Mouse (Mus musculus): ENCODE data around the gene Dffa. TPM values are rescaled to one million over a fixed set of nuclear protein-coding genes. Genes with fewer than 3 reads are reported as not detected.
A peak's percentile ranks its signal among the peaks of the same experiment; 100 is the strongest.
"Not testable (repeated sequence)": the region's sequence is repeated elsewhere in the genome, so short reads cannot be mapped to it uniquely, and the experiment has no call there.

The Dffa gene
- polyA plus RNA-seq, 1 experiment from 2014 or later: 24.7 TPM

DNA sequence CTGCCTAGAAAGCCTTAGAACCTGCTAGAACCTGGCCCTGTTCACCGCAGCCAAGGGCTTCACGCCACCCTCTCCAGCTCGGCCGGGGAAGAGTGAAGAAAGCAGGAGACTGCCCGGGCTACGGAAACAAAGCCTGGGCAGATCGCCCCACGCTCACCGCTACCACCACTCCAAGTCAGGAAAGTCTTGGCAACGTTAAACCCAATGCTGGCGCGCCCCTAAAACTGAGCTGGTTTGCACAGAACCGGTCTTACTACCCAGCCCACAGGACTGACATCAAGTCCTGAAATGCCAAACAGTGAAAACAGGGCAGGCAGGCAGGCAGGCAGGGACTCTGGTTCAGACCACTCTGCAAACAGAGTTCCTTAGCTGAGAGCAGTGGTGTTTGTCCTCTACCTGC lies 28.9 kb upstream of the Dffa start:
- Histone ChIP-seq H3K4me2 (no peak overlapping the region), H3K27me3 (replicated peaks) (no peaks in the 10 kb centered on the region), H3K9ac (no peak overlapping the region), H3K36me3 (replicated peaks) (0 out of 2 replicates have a peak, but pooled peaks cover 5% of the 10 kb centered on the region), H3K27ac (no peak overlapping the region), H3K9me3 (no peaks in the 10 kb centered on the region), H3K4me1 (peaks cover 6% of the 10 kb centered on the region; the same call in 1 of the 2 replicates), H3K4me3 (no peak overlapping the region)
- no peak for ATAC-seq (replicated peaks)
- WGBS: 96% methylated on average over 13 of the region's 13 CpGs

GRCm38 (mm10) chr4:149075871-149076575 lies 27.9 kb upstream of the Dffa start:
- Histone ChIP-seq H3K4me1 (peaks cover 6% of the 10 kb centered on the region; the same call in 1 of the 2 replicates), H3K27me3 (replicated peaks) (no peaks in the 10 kb centered on the region), H3K4me3 (no peak overlapping the region), H3K27ac (no peak overlapping the region), H3K9me3 (no peaks in the 10 kb centered on the region), H3K36me3 (replicated peaks) (0 out of 2 replicates have a peak, but pooled peaks cover 5% of the 10 kb centered on the region), H3K4me2 (no peak overlapping the region), H3K9ac (0 out of 2 replicates have a peak overlapping the region, but pooled peaks have one; percentile 18)
- peak; percentile 82 for ATAC-seq (replicated peaks)
- WGBS: 28% methylated on average over 10 of the region's 10 CpGs

DNA sequence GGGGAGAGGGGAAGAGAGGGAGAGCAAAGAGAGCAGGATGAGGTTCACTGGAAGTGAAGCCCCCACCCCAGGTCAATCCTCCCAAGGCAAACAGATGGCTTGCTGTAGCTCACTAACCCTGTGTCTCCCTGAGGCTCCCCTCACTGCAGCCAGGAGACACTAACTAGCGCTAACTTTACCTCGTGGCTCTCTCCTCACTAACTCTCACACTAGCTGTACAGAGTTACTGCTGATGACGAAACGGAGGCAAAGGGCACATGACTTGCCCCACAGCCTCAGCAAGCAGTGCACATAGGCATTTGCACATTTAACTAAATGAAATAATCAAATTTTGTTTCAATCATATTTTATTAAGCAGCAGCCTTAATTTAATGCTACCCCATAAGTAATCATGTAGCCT lies 25.7 kb upstream of the Dffa start:
- Histone ChIP-seq H3K36me3 (replicated peaks) (no peaks in the 10 kb centered on the region), H3K4me3 (no peak overlapping the region), H3K4me2 (no peak overlapping the region), H3K9ac (no peak overlapping the region), H3K4me1 (peaks cover 12% of the 10 kb centered on the region; the same call in 1 of the 2 replicates), H3K9me3 (no peaks in the 10 kb centered on the region), H3K27ac (no peak overlapping the region), H3K27me3 (replicated peaks) (no peaks in the 10 kb centered on the region)
- WGBS: 59% methylated on average over 4 of the region's 4 CpGs
- ATAC-seq (replicated peaks): no peak

DNA sequence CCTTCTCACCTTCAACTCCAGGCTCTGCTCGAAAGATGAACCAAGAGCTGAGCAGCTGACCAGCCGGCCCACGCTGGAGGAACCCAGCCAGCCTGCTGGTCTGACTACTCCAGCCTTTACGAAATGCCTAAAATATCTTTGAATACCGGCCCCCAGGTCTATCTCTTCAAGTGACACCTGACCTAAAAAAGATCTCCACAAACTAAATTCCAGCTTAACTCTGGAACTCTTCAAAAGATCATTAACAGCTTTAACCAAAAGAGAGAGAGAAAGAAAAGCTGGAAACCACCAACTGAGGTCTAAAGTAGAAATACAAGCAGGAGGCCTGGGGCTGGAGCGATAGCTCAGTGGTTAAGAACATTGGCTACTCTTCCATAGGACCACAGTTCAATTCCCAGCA lies 24.3 kb upstream of the Dffa start:
- H3K4me1 ChIP-seq: peaks cover 12% of the 10 kb centered on the region; the same call in 1 of the 2 replicates
- no peak overlapping the region for H3K4me2 ChIP-seq
- WGBS: 89% methylated on average over 6 of the region's 6 CpGs
- no peaks in the 10 kb centered on the region for H3K27me3 ChIP-seq (replicated peaks)
- H3K9me3 ChIP-seq: no peaks in the 10 kb centered on the region
- H3K36me3 ChIP-seq (replicated peaks): no peaks in the 10 kb centered on the region
- no peak overlapping the region for H3K9ac ChIP-seq
- no peak overlapping the region for H3K27ac ChIP-seq
- H3K4me3 ChIP-seq: no peak overlapping the region
- no peak for ATAC-seq (replicated peaks)

GRCm38 (mm10) chr4:149080111-149080510 lies 23.8 kb upstream of the Dffa start:
- Histone ChIP-seq H3K4me2 (no peak overlapping the region), H3K9me3 (no peaks in the 10 kb centered on the region), H3K27me3 (replicated peaks) (no peaks in the 10 kb centered on the region), H3K9ac (no peak overlapping the region), H3K4me3 (no peak overlapping the region), H3K36me3 (replicated peaks) (no peaks in the 10 kb centered on the region), H3K4me1 (peaks cover 12% of the 10 kb centered on the region; the same call in 1 of the 2 replicates), H3K27ac (no peak overlapping the region)
- WGBS: 87% methylated on average over 8 of the region's 8 CpGs
- no peak for ATAC-seq (replicated peaks)

GRCm38 (mm10) chr4:149081528-149081927 lies 22.4 kb upstream of the Dffa start:
- 0 out of 2 replicates have a peak, but pooled peaks cover 6% of the 10 kb centered on the region for H3K4me1 ChIP-seq
- H3K4me2 ChIP-seq: no peak overlapping the region
- no peaks in the 10 kb centered on the region for H3K27me3 ChIP-seq (replicated peaks)
- H3K4me3 ChIP-seq: no peak overlapping the region
- H3K9ac ChIP-seq: no peak overlapping the region
- ATAC-seq (replicated peaks): no peak
- no peak overlapping the region for H3K27ac ChIP-seq
- WGBS: 71% methylated on average over 17 of the region's 17 CpGs
- no peaks in the 10 kb centered on the region for H3K9me3 ChIP-seq
- no peaks in the 10 kb centered on the region for H3K36me3 ChIP-seq (replicated peaks)

DNA sequence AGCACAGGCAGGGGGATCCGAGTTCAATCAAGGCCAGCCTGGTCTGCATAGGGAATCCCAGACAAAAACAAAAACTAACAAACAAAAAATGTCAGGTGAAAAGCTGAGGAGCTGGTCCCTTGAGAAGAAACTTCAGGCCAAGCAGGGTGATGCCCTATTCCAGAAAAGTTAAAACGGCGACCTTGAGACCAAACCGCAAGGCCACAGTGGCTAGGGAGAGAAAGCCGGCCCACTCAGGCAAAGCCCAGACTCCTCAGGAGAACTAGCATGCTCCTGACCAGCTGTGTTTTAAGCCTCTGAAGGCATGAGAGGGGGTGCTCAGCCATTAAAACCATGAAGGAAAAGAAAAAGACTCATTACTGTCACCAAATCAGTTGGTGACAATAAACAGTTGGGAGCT lies 18.6 kb upstream of the Dffa start:
- Histone ChIP-seq H3K4me3 (no peak overlapping the region), H3K9me3 (no peaks in the 10 kb centered on the region), H3K4me2 (no peak overlapping the region), H3K27me3 (replicated peaks) (no peaks in the 10 kb centered on the region), H3K27ac (no peak overlapping the region), H3K36me3 (replicated peaks) (no peaks in the 10 kb centered on the region), H3K9ac (no peak overlapping the region), H3K4me1 (0 out of 2 replicates have a peak, but pooled peaks cover 6% of the 10 kb centered on the region)
- WGBS: 82% methylated on average over 5 of the region's 5 CpGs
- ATAC-seq (replicated peaks): no peak

DNA sequence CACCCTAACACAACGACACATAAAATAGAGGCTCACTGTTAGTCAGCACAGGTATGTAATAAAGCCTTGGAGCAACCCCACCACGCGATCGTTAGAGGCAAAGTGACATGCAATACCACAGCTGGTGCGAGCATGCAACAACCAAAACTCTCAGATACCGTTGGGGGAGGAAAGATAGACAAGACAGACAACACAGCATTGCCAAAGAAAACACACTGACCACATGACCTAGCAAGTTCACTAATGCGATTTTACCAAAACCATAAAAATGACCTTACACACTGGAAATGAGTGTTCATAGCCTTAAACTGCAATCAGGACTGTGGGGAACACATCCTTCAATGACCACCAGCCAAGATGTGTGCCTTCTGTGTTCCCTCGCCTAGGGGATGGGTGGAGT lies 12.6 kb upstream of the Dffa start:
- WGBS: 93% methylated on average over 8 of the region's 8 CpGs

GRCm38 (mm10) chr4:149097956-149098355 lies 6.0 kb upstream of the Dffa start:
- Histone ChIP-seq H3K4me3 (peak overlapping the region; percentile 82; the same call in 1 of the 2 replicates), H3K9ac (no peak overlapping the region), H3K4me1 (peaks cover 15% of the 10 kb centered on the region), H3K9me3 (no peaks in the 10 kb centered on the region), H3K27ac (no peak overlapping the region), H3K27me3 (replicated peaks) (no peaks in the 10 kb centered on the region), H3K4me2 (peak overlapping the region; percentile 89; the same call in 1 of the 2 replicates), H3K36me3 (replicated peaks) (peaks cover 3% of the 10 kb centered on the region; the same call in 1 of the 2 replicates)
- WGBS: 85% methylated on average over 3 of the region's 3 CpGs
- no peak for ATAC-seq (replicated peaks)

More for the DNA sequence above, 12.6 kb upstream of the Dffa start:
- ATAC-seq (replicated peaks): no peak
- Histone ChIP-seq H3K4me3 (no peak overlapping the region), H3K27ac (no peak overlapping the region), H3K4me1 (no peaks in the 10 kb centered on the region), H3K36me3 (replicated peaks) (peaks cover 4% of the 10 kb centered on the region; the same call in 1 of the 2 replicates), H3K9me3 (no peaks in the 10 kb centered on the region), H3K9ac (no peak overlapping the region), H3K4me2 (no peak overlapping the region), H3K27me3 (replicated peaks) (no peaks in the 10 kb centered on the region)

GRCm38 (mm10) chr4:149098571-149098970 lies 5.4 kb upstream of the Dffa start:
- H3K27me3 ChIP-seq (replicated peaks): no peaks in the 10 kb centered on the region
- no peaks in the 10 kb centered on the region for H3K36me3 ChIP-seq (replicated peaks)
- no peak overlapping the region for H3K27ac ChIP-seq
- peak overlapping the region; percentile 89 for H3K4me2 ChIP-seq
- no peak for ATAC-seq (replicated peaks)
- H3K4me1 ChIP-seq: peaks cover 15% of the 10 kb centered on the region
- H3K4me3 ChIP-seq: peak overlapping the region; percentile 82
- peak overlapping the region; percentile 89; the same call in 1 of the 2 replicates for H3K9ac ChIP-seq
- 22% methylated on average over 11 of the region's 11 CpGs for WGBS
- H3K9me3 ChIP-seq: no peaks in the 10 kb centered on the region

- ATAC-seq (replicated peaks): peak; percentile 82
- peak within 1 kb of the TSS; percentile 82 for H3K4me3 ChIP-seq
- peak within 1 kb of the TSS; percentile 89 for H3K9ac ChIP-seq
- no peaks in the 10 kb centered on the region for H3K36me3 ChIP-seq (replicated peaks)
- under 1% methylated on average over 50 of the region's 50 CpGs for WGBS
- H3K9me3 ChIP-seq: no peaks in the 10 kb centered on the region
- no peaks in the 10 kb centered on the region for H3K27me3 ChIP-seq (replicated peaks)
- peak within 1 kb of the TSS; percentile 89 for H3K4me2 ChIP-seq
- peaks cover 17% of the 10 kb centered on the region for H3K4me1 ChIP-seq
- peak within 1 kb of the TSS; percentile 70 for H3K27ac ChIP-seq
These were observed 4.5 kb upstream of the Dffa start, which contains the start of gene Pex14 for GRCm38 (mm10) chr4:149099369-149100017. Gene Pex14 (minus strand): TSS chr4:149099876.

- not testable (repeated sequence) for H3K4me2 ChIP-seq
- 91% methylated on average over 12 of the region's 12 CpGs for WGBS
These were observed 3.5 kb upstream of the Dffa start for GRCm38 (mm10) chr4:149100449-149100848.

More at GRCm38 (mm10) chr4:149100449-149100848, 3.5 kb upstream of the Dffa start:
- H3K9me3 ChIP-seq; H3K27me3 ChIP-seq (replicated peaks); ATAC-seq (replicated peaks); H3K27ac ChIP-seq; H3K9ac ChIP-seq; H3K4me3 ChIP-seq; H3K36me3 ChIP-seq (replicated peaks): not testable (repeated sequence)
- peaks cover 22% of the 10 kb centered on the region for H3K4me1 ChIP-seq

All from midbrain, embryonic 15.5 days (tissue).